Mouse (Mus musculus) midbrain, postnatal 0 days (tissue): ENCODE measurements around the gene Itih2. TPM values are rescaled to one million over a fixed set of nuclear protein-coding genes. Genes with fewer than 3 reads are reported as not detected.

ENCODE experiments used
- ATAC-seq: fragments of 200-750 bp; cut with Nextera tagmentation; 2 replicates; pipeline ENCODE4 v1.8.0; 2017; ENCODE audit warnings: moderate number of reproducible peaks, mild to moderate bottlenecking, moderate TSS enrichment, moderate library complexity; ENCODE audit not compliant: low FRiP score
- DNase-seq: peaks from one replicate; pipeline ENCODE4 v3.0.0-alpha.2; 2015; ENCODE audit warnings: low spot score
- H3K27ac ChIP-seq: fragments of 300-500 bp; sonication (generic); 2 replicates; pipeline ENCODE4 v1.5.1; 2014; ENCODE audit warnings: low read depth, mild to moderate bottlenecking, low read length, mixed read lengths
- H3K27me3 ChIP-seq: fragments of 300-500 bp; sonication (generic); 2 replicates; pipeline ENCODE4 v1.6.1; 2014; ENCODE audit warnings: low read length, control low read depth, mixed read lengths; ENCODE audit not compliant: insufficient read depth
- H3K36me3 ChIP-seq: fragments of 300-500 bp; sonication (generic); 2 replicates; pipeline ENCODE4 v1.6.1; 2014; ENCODE audit warnings: low read length, control low read depth, mixed read lengths; ENCODE audit not compliant: insufficient read depth
- H3K4me1 ChIP-seq: fragments of 300-500 bp; sonication (generic); 2 replicates; pipeline ENCODE4 v1.6.1; 2014; ENCODE audit warnings: mild to moderate bottlenecking, control low read depth, antibody characterized with exemption, low read length, mixed read lengths; ENCODE audit not compliant: insufficient read depth
- H3K4me2 ChIP-seq: fragments of 300-500 bp; sonication (generic); 2 replicates; pipeline ENCODE4 v1.6.1; 2014; ENCODE audit warnings: low read depth, mild to moderate bottlenecking, low read length, mixed read lengths; ENCODE audit not compliant: poor library complexity, severe bottlenecking
- H3K4me3 ChIP-seq: fragments of 300-500 bp; sonication (generic); 2 replicates; pipeline ENCODE4 v1.5.1; 2014; ENCODE audit warnings: low read depth, mild to moderate bottlenecking, low read length, moderate library complexity
- H3K9ac ChIP-seq: fragments of 300-500 bp; sonication (generic); replicated peaks from 2 replicates; pipeline ENCODE4 v1.6.1; 2014; ENCODE audit warnings: mild to moderate bottlenecking, low read length, moderate library complexity, mixed read lengths; ENCODE audit not compliant: poor library complexity, severe bottlenecking
- H3K9me3 ChIP-seq: fragments of 300-500 bp; sonication (generic); 2 replicates; pipeline ENCODE4 v1.6.1; 2016; ENCODE audit warnings: low read length, control low read depth
- CTCF ChIP-seq: IDR thresholded peaks from 2 replicates; pipeline ENCODE4 v1.5.1; 2016; ENCODE audit warnings: antibody characterized with exemption, mild to moderate bottlenecking
- WGBS: fragments of 180-500 bp; shearing (Covaris S2); extraction: QIAGEN DNeasy Blood & Tissue Kit; methylation state at CpG from one replicate; pipeline ENCODE4 v1.1.7; 2014; 5-methylcytosine and 5-hydroxymethylcytosine counted together
- polyA plus RNA-seq: library from polyadenylated mRNA; unstranded; fragments of >200 nt; fragmentation: Nextera tagmentation; extraction: Ambion mirVana; gene quantifications from 2 replicates; pipeline ENCODE4 v1.2.1, GENCODE M21; 2015
- total RNA-seq: library from RNA; depleted of rRNA; stranded (reverse); fragments of >200 nt; gene quantifications from 2 replicates; pipeline ENCODE4 v1.2.3, GENCODE M21; 2014; rRNA removed

The Itih2 gene
- total RNA-seq = 9.3 and 9.7 TPM in 2 replicates
- polyA plus RNA-seq = 5.7 and 6.5 TPM in 2 replicates

GRCm38 (mm10) chr2:10131296-10131695, at the start of gene Itih2:
Gene Itih2 (minus strand): TSS chr2:10131396.
- no peaks in the 10 kb centered on the region for H3K27me3 ChIP-seq
- H3K4me1 ChIP-seq = no peaks in the 10 kb centered on the region
- no peak within 1 kb of the TSS for H3K27ac ChIP-seq
- no peak within 1 kb of the TSS for H3K4me3 ChIP-seq
- no peaks in the 10 kb centered on the region for H3K9me3 ChIP-seq
- no peak within 1 kb of the TSS for H3K4me2 ChIP-seq
- WGBS = 93% methylated on average over 4 of the region's 4 CpGs
- ATAC-seq (no peak), DNase-seq (no peak)
- no peak for TF ChIP-seq CTCF
- H3K36me3 ChIP-seq = no peaks in the 10 kb centered on the region
- H3K9ac ChIP-seq = no peak within 1 kb of the TSS

GRCm38 (mm10) chr2:10169991-10170390, 38.8 kb upstream of the Itih2 start:
- Histone ChIP-seq H3K4me1 (no peaks in the 10 kb centered on the region), H3K9me3 (no peaks in the 10 kb centered on the region), H3K27ac (no peak overlapping the region), H3K36me3 (no peaks in the 10 kb centered on the region), H3K27me3 (no peaks in the 10 kb centered on the region), H3K4me2 (no peak overlapping the region), H3K4me3 (no peak overlapping the region), H3K9ac (no peak overlapping the region)
- 92% methylated on average over 16 of the region's 16 CpGs for WGBS
- DNase-seq = peak; percentile 38
- no peak for ATAC-seq
- TF ChIP-seq CTCF = no peak

- TF ChIP-seq CTCF = no peak
- H3K27me3 ChIP-seq = no peaks in the 10 kb centered on the region
- no peak for DNase-seq
- no peaks in the 10 kb centered on the region for H3K4me1 ChIP-seq
- H3K27ac ChIP-seq = no peak overlapping the region
- H3K4me2 ChIP-seq = no peak overlapping the region
- H3K9me3 ChIP-seq = no peaks in the 10 kb centered on the region
- 61% methylated on average over 8 of the region's 8 CpGs for WGBS
- no peaks in the 10 kb centered on the region for H3K36me3 ChIP-seq
- no peak overlapping the region for H3K9ac ChIP-seq
- no peak for ATAC-seq
- no peak overlapping the region for H3K4me3 ChIP-seq
These were observed 36.8 kb upstream of the Itih2 start for GRCm38 (mm10) chr2:10168016-10168415.

GRCm38 (mm10) chr2:10167283-10167682, 36.1 kb upstream of the Itih2 start:
- ATAC-seq (no peak), DNase-seq (no peak)
- Histone ChIP-seq H3K27me3 (no peaks in the 10 kb centered on the region), H3K4me1 (no peaks in the 10 kb centered on the region), H3K9ac (no peak overlapping the region), H3K27ac (no peak overlapping the region), H3K4me3 (no peak overlapping the region), H3K9me3 (no peaks in the 10 kb centered on the region), H3K36me3 (no peaks in the 10 kb centered on the region), H3K4me2 (no peak overlapping the region)
- WGBS = 91% methylated on average over 11 of the region's 11 CpGs
- TF ChIP-seq CTCF = no peak

GRCm38 (mm10) chr2:10166635-10167034, 35.4 kb upstream of the Itih2 start:
- no peak for ATAC-seq
- TF ChIP-seq CTCF = no peak
- 75% methylated on average over 6 of the region's 6 CpGs for WGBS
- no peaks in the 10 kb centered on the region for H3K9me3 ChIP-seq
- no peak overlapping the region for H3K4me2 ChIP-seq
- H3K4me3 ChIP-seq = no peak overlapping the region
- H3K36me3 ChIP-seq = no peaks in the 10 kb centered on the region
- H3K27ac ChIP-seq = no peak overlapping the region
- no peak for DNase-seq
- H3K27me3 ChIP-seq = no peaks in the 10 kb centered on the region
- H3K4me1 ChIP-seq = no peaks in the 10 kb centered on the region
- H3K9ac ChIP-seq = no peak overlapping the region

- no peaks in the 10 kb centered on the region for H3K27me3 ChIP-seq
- no peak overlapping the region for H3K4me3 ChIP-seq
- ATAC-seq = no peak
- TF ChIP-seq CTCF = no peak
- H3K9ac ChIP-seq = no peak overlapping the region
- no peaks in the 10 kb centered on the region for H3K9me3 ChIP-seq
- no peaks in the 10 kb centered on the region for H3K4me1 ChIP-seq
- H3K4me2 ChIP-seq = no peak overlapping the region
- no peak for DNase-seq
- H3K36me3 ChIP-seq = no peaks in the 10 kb centered on the region
- no peak overlapping the region for H3K27ac ChIP-seq
- 89% methylated on average over 4 of the region's 4 CpGs for WGBS
These were observed 30.8 kb upstream of the Itih2 start for GRCm38 (mm10) chr2:10162011-10162410.
